Mouse (Mus musculus) intestine, embryonic 15.5 days (tissue): ENCODE results near the gene Armc5. TPM values are rescaled to one million over a fixed set of nuclear protein-coding genes. Genes with fewer than 3 reads are reported as not detected.

ENCODE experiments used
- ATAC-seq: fragments of 200-750 bp; cut with Nextera tagmentation; 2 replicates; pipeline ENCODE4 v1.8.0; 2017; ENCODE audit warnings: moderate TSS enrichment, moderate library complexity
- H3K27ac ChIP-seq: fragments of 300-500 bp; sonication (generic); 2 replicates; pipeline ENCODE4 v1.5.1; 2015; ENCODE audit warnings: mild to moderate bottlenecking, inconsistent platforms
- H3K27me3 ChIP-seq: fragments of 300-500 bp; sonication (generic); replicated peaks from 2 replicates; pipeline ENCODE4 v1.6.1; 2015; ENCODE audit warnings: inconsistent platforms
- H3K36me3 ChIP-seq: fragments of 300-500 bp; sonication (generic); 2 replicates; pipeline ENCODE4 v1.6.1; 2015; ENCODE audit warnings: inconsistent platforms
- H3K4me1 ChIP-seq: fragments of 300-500 bp; sonication (generic); replicated peaks from 2 replicates; pipeline ENCODE4 v1.6.1; 2015; ENCODE audit warnings: inconsistent platforms
- H3K4me2 ChIP-seq: fragments of 300-500 bp; sonication (generic); replicated peaks from 2 replicates; pipeline ENCODE4 v1.6.1; 2015; ENCODE audit warnings: mild to moderate bottlenecking, inconsistent platforms
- H3K4me3 ChIP-seq: fragments of 300-500 bp; sonication (generic); replicated peaks from 2 replicates; pipeline ENCODE4 v1.5.1; 2015; ENCODE audit warnings: inconsistent platforms
- H3K9ac ChIP-seq: fragments of 300-500 bp; sonication (generic); 2 replicates; pipeline ENCODE4 v1.6.1; 2015; ENCODE audit warnings: inconsistent platforms
- H3K9me3 ChIP-seq: fragments of 300-500 bp; sonication (generic); 2 replicates; pipeline ENCODE4 v1.6.1; 2016; ENCODE audit warnings: inconsistent platforms
- WGBS: fragments of 180-500 bp; shearing (Covaris S2); methylation state at CpG from one replicate; pipeline ENCODE4 v1.1.7; 2015; 5-methylcytosine and 5-hydroxymethylcytosine counted together
- polyA plus RNA-seq: library from polyadenylated mRNA; unstranded; fragments of >200 nt; fragmentation: Nextera tagmentation; extraction: Ambion mirVana; gene quantifications from 2 replicates; pipeline ENCODE4 v1.2.1, GENCODE M21; 2015

Gene Armc5
- polyA plus RNA-seq, 1 experiment from 2014 or later, result 17.6 TPM

DNA sequence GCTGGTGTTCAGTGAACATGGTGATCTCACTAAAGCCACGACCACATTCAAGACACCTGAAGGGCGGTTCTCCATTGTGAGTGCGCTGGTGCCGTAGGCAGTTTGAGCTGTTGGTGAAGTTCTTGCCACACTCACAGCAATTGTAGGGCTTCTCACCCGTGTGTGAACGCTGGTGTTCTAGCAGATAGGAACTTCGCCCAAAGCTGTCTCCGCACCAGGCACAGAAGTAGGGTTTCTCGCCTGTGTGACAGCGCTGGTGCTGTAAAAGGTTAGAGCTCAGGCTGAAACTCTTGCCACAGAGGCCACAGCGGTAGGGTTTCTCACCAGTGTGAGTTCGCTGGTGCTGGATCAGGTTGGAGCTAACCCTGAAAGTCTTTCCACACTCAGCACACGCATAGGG lies 716 bp upstream of the Armc5 start:
- 94% methylated on average over 13 of the region's 13 CpGs for WGBS

DNA sequence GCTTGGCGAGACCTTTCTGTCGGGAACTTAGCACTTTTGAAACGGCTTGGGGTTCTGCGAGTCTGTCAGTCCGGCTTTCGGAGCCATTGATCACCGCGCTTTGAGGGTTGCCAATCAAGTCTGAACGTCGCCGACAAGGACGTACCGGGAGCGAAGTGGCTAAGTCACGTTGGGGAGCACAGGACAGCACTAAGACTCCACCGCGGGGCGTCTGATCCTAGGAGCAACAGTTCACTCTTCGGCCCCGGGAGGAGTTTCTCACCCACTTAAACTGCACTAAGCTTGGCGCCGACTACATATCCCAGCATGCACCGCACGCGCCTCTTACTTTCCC lies 418 bp downstream of the Armc5 start:
- H3K4me1 ChIP-seq, result peaks cover 11% of the 10 kb centered on the region
- no peaks in the 10 kb centered on the region for H3K27me3 ChIP-seq
- ATAC-seq, result no peak
- H3K9me3 ChIP-seq, result no peaks in the 10 kb centered on the region
- H3K4me3 ChIP-seq, result peak overlapping the region; percentile 75
- H3K4me2 ChIP-seq, result peak overlapping the region; percentile 64
- peak overlapping the region; percentile 98 for H3K27ac ChIP-seq
- WGBS, result under 1% methylated on average over 25 of the region's 25 CpGs
- H3K36me3 ChIP-seq, result peaks cover 14% of the 10 kb centered on the region
- H3K9ac ChIP-seq, result peak overlapping the region; percentile 95

More for the DNA sequence above, 716 bp upstream of the Armc5 start:
- Histone ChIP-seq H3K36me3 (peaks cover 8% of the 10 kb centered on the region), H3K9ac (no peak overlapping the region), H3K4me1 (peaks cover 11% of the 10 kb centered on the region), H3K4me2 (no peak overlapping the region; the same call in 1 of the 2 replicates), H3K27ac (no peak overlapping the region), H3K4me3 (no peak overlapping the region), H3K9me3 (no peaks in the 10 kb centered on the region), H3K27me3 (no peaks in the 10 kb centered on the region)
- ATAC-seq, result no peak

- H3K36me3 ChIP-seq, result peaks cover 19% of the 10 kb centered on the region
- H3K4me3 ChIP-seq, result peak within 1 kb of the TSS; percentile 75
- WGBS, result under 1% methylated on average over 72 of the region's 72 CpGs
- peak within 1 kb of the TSS; percentile 98 for H3K27ac ChIP-seq
- peak; percentile 94 for ATAC-seq
- peak within 1 kb of the TSS; percentile 95 for H3K9ac ChIP-seq
- H3K4me2 ChIP-seq, result peak within 1 kb of the TSS; percentile 64
- peaks cover 11% of the 10 kb centered on the region for H3K4me1 ChIP-seq
- no peaks in the 10 kb centered on the region for H3K9me3 ChIP-seq
- H3K27me3 ChIP-seq, result no peaks in the 10 kb centered on the region
Measured at GRCm38 (mm10) chr7:128237927-128238778, 1.0 kb downstream of the Armc5 start, which contains the start of gene 9130023H24Rik. 9130023H24Rik (minus strand) TSS chr7:128238031.

DNA sequence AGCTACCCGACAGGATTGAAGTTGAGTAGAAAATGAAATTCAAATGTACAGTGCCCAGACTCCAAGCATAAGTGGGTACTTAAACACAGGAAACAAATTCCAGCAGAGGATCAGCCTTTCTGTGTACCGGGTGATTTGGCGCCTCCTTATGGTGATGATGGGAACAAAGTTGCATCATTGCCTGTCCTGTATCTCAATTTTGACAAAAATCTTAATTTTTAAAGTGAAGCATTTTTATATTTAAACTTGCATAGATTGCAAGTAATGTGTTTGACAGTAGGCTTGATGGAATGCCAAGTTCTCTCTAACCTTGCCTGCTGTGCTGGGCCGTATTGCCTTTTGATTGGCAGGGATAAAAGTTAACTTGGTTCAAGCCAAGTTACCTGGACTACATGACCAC lies 1.8 kb downstream of the Armc5 start:
- 19% methylated on average over 4 of the region's 4 CpGs for WGBS
- peaks cover 21% of the 10 kb centered on the region for H3K36me3 ChIP-seq
- H3K4me1 ChIP-seq, result peaks cover 11% of the 10 kb centered on the region
- H3K9me3 ChIP-seq, result no peaks in the 10 kb centered on the region
- no peaks in the 10 kb centered on the region for H3K27me3 ChIP-seq
- ATAC-seq, result no peak
- H3K27ac ChIP-seq, result peak overlapping the region; percentile 98
- peak overlapping the region; percentile 75 for H3K4me3 ChIP-seq
- H3K4me2 ChIP-seq, result peak overlapping the region; percentile 64
- H3K9ac ChIP-seq, result peak overlapping the region; percentile 31; the same call in 1 of the 2 replicates

- Histone ChIP-seq H3K4me3 (no peak overlapping the region), H3K4me2 (no peak overlapping the region), H3K36me3 (peaks cover 29% of the 10 kb centered on the region), H3K9ac (no peak overlapping the region), H3K4me1 (peaks cover 11% of the 10 kb centered on the region), H3K27me3 (no peaks in the 10 kb centered on the region), H3K9me3 (no peaks in the 10 kb centered on the region), H3K27ac (no peak overlapping the region)
- no peak for ATAC-seq
- 92% methylated on average over 27 of the region's 27 CpGs for WGBS
Measured at GRCm38 (mm10) chr7:128240131-128240784, 3.1 kb downstream of the Armc5 start.

- Histone ChIP-seq H3K27ac (no peak overlapping the region), H3K36me3 (peaks cover 29% of the 10 kb centered on the region), H3K4me2 (no peak overlapping the region), H3K9me3 (no peaks in the 10 kb centered on the region), H3K4me3 (no peak overlapping the region), H3K27me3 (no peaks in the 10 kb centered on the region), H3K9ac (no peak overlapping the region), H3K4me1 (peaks cover 14% of the 10 kb centered on the region; the same call in 1 of the 2 replicates)
- WGBS, result 94% methylated on average over 16 of the region's 16 CpGs
- no peak for ATAC-seq
Measured at GRCm38 (mm10) chr7:128242331-128242730, 5.2 kb downstream of the Armc5 start.

- peaks cover 29% of the 10 kb centered on the region for H3K36me3 ChIP-seq
Measured at GRCm38 (mm10) chr7:128243921-128244320, 6.8 kb downstream of the Armc5 start.

DNA sequence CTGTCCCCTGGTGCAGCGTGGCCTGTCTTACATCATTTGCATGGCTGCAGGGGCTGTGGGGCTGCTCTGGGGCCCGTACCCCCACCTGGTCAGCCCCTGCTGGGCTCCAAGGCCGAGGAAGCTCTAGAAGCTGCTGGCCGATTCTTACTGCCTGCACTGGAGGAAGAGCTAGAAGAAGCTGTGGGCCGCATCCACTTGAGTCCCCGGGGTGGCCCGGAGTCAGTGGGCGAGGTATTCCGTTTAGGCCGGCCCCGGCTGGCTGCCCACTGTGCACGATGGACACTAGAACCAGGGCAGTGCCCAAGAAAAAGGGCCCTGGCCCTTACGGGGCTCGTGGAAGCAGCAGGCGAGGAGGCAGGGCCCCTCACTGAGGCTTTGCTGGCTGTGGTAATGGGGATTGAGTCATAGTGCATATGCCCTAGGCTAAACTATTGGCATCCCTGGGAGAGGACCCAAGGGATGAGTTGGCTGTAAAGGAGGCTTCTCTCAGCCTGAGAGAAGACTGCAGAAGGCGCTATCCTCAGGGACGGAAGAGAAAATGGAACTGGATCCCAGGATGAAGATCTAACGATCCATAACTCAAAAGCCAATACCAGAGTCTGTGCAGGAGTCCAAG lies 7.4 kb downstream of the Armc5 start:
- WGBS, result 93% methylated on average over 18 of the region's 18 CpGs
- no peak for ATAC-seq
- H3K4me1 ChIP-seq, result peaks cover 21% of the 10 kb centered on the region
- H3K4me3 ChIP-seq, result no peak overlapping the region
- H3K27me3 ChIP-seq, result no peaks in the 10 kb centered on the region
- no peak overlapping the region for H3K27ac ChIP-seq
- no peak overlapping the region for H3K4me2 ChIP-seq
- H3K9ac ChIP-seq, result no peak overlapping the region
- H3K9me3 ChIP-seq, result no peaks in the 10 kb centered on the region
- H3K36me3 ChIP-seq, result peaks cover 29% of the 10 kb centered on the region

More at GRCm38 (mm10) chr7:128243921-128244320, 6.8 kb downstream of the Armc5 start:
- H3K27me3 ChIP-seq, result no peaks in the 10 kb centered on the region
- WGBS, result 60% methylated on average over 10 of the region's 10 CpGs
- H3K9me3 ChIP-seq, result no peaks in the 10 kb centered on the region
- H3K4me3 ChIP-seq, result no peak overlapping the region
- peaks cover 21% of the 10 kb centered on the region; the same call in 1 of the 2 replicates for H3K4me1 ChIP-seq
- H3K27ac ChIP-seq, result no peak overlapping the region
- H3K4me2 ChIP-seq, result no peak overlapping the region
- no peak overlapping the region for H3K9ac ChIP-seq
- no peak for ATAC-seq

- H3K27me3 ChIP-seq, result no peaks in the 10 kb centered on the region
- no peak overlapping the region for H3K4me3 ChIP-seq
- H3K4me2 ChIP-seq, result peak overlapping the region; percentile 62; the same call in 1 of the 2 replicates
- H3K36me3 ChIP-seq, result peaks cover 26% of the 10 kb centered on the region
- H3K9ac ChIP-seq, result no peak overlapping the region
- WGBS, result 86% methylated on average over 4 of the region's 4 CpGs
- H3K27ac ChIP-seq, result peak overlapping the region; percentile 88
- H3K9me3 ChIP-seq, result no peaks in the 10 kb centered on the region
- peaks cover 21% of the 10 kb centered on the region for H3K4me1 ChIP-seq
- no peak for ATAC-seq
Measured at GRCm38 (mm10) chr7:128245547-128245946, 8.4 kb downstream of the Armc5 start.

- H3K9me3 ChIP-seq, result no peaks in the 10 kb centered on the region
- peak within 1 kb of the TSS; percentile 60 for H3K9ac ChIP-seq
- peak; percentile 87 for ATAC-seq
- H3K27ac ChIP-seq, result peak within 1 kb of the TSS; percentile 88
- WGBS, result 4% methylated on average over 29 of the region's 30 CpGs
- H3K36me3 ChIP-seq, result peaks cover 24% of the 10 kb centered on the region; the same call in 1 of the 2 replicates
- H3K4me2 ChIP-seq, result peak within 1 kb of the TSS; percentile 62
- peak within 1 kb of the TSS; percentile 46 for H3K4me3 ChIP-seq
- no peaks in the 10 kb centered on the region for H3K27me3 ChIP-seq
- H3K4me1 ChIP-seq, result peaks cover 21% of the 10 kb centered on the region
Measured at GRCm38 (mm10) chr7:128246496-128247391, 9.6 kb downstream of the Armc5 start, which contains the start of gene Tgfb1i1. Tgfb1i1 (plus strand) TSS chr7:128246812.

DNA sequence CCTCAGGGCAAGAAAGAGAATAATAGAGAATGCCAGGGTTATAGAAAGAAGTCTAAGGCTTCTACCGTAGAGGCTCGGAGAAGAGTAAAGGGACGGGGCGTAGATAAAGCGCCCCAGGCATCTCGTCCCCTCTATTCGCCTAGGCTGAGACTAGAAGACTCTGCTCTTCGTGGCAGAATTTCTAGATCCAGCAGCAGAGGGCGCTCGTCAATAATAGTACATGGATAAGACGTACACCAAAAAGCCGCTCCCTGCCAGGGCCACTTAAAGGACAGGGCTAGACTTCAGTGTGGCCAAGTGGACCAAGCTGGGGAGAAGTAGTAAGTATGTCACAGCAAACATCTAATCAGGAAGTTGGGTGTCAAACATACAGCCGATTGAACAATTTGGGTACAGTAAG lies 10.3 kb downstream of the Armc5 start:
- Histone ChIP-seq H3K4me1 (peaks cover 28% of the 10 kb centered on the region), H3K9ac (peak overlapping the region; percentile 60), H3K27me3 (no peaks in the 10 kb centered on the region), H3K4me3 (peak overlapping the region; percentile 46), H3K4me2 (peak overlapping the region; percentile 62), H3K36me3 (peaks cover 19% of the 10 kb centered on the region; the same call in 1 of the 2 replicates), H3K27ac (peak overlapping the region; percentile 88), H3K9me3 (no peaks in the 10 kb centered on the region)
- ATAC-seq, result peak; percentile 82
- 1% methylated on average over 13 of the region's 13 CpGs for WGBS
